Mouse (Mus musculus): ENCODE results near the gene Dnaaf1.

Dnaaf1 gene

DNA sequence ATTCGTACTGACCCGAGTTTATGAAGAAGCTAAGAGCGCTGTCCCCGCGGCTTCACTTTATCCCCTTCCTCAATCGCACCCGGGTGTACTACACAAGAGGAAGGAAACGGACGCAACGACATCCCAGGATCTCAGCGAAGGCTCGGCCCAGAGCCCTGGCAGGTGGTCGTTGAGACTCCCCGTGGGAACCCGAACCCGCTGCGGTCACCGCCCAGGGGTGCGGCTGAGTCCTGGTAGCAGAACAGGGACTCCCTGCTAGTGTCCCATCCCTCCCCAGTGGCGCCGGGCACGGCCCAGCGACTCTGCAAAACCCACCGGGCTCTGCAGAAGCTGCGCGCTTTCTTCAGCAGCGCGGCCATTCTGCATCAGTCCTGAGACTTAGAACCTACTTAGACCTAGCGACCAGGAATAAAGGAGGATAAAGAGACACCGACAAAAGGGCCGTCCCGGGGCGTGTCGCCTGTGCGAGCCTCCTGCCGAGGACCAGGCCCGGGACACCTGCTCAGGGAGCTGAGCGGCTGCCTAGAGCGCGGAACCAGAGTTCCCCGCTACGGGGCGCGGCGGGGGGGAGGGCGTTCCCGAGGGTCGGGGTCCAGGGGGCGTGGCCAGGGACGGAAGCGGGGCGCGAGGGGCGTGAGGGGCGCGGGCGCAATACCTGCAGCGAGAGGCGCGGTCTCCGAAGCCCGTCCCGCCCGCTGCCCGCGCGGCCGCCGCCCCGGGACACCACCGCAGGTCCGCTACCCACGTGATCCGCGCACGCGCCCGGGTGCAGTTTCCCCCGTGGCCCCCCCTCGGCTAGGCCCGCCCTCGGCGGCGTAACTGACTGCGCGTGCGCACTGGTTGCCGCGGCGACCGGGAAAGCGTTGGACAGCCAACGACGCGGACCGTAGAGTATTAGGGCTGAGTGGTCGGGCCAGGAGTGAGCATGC, at the start of gene Dnaaf1, which contains the start of gene Hsdl1:
Gene Dnaaf1 (plus strand): TSS at position 799 of the 929 bp plus-strand sequence.
Gene Hsdl1 (minus strand): TSS at position 747 of the 929 bp plus-strand sequence.
- DNase-seq (ENCODE audit: low spot score in 2 of 2) = peak; percentile 96 to 98

- DNase-seq (ENCODE audit: low spot score in 2 of 2) = no peak
Observed at GRCm38 (mm10) chr8:119528762-119529161, 46.3 kb upstream of the Dnaaf1 start.

DNA sequence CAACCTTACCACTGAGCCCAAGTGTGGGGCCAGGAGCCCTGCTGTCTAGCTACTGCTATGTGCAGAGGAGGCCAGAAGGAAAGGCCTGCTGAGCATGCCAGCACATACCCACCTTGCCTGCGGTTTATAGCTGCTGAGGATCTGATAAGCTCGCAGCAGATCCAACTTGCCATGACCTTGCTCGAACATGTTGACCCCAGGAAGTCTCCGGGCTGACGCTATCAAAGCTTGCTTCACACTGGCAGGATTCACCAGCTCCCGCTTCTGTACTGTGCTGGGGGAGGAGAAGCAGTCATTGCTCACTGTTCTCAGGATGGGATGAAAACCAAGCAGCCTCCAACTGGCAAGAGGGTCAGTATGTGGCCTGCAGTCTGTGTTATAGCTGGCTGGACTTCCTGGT, 44.1 kb upstream of the Dnaaf1 start:
- DNase-seq (ENCODE audit: low spot score in 2 of 2) = no peak

DNA sequence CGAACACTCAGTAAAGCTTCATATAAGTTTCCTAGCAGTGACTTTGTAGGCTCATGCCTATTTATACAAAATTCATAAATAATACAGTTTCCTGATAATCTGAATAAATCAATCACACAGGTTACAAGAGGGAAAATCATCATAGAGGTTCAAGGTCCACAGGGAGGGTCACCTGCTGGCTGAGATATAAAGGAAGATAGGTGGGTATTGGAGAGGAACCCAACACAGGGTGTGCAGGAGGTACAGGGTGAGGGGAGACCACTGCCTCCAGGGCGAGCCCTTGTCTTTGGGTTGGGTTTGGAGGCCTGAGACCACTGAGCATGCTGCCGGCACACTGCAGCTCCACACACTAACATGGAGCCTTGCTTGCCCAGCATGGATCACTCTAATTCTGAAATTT, 43.6 kb upstream of the Dnaaf1 start:
- no peak for DNase-seq (ENCODE audit: low spot score in 2 of 2)

DNA sequence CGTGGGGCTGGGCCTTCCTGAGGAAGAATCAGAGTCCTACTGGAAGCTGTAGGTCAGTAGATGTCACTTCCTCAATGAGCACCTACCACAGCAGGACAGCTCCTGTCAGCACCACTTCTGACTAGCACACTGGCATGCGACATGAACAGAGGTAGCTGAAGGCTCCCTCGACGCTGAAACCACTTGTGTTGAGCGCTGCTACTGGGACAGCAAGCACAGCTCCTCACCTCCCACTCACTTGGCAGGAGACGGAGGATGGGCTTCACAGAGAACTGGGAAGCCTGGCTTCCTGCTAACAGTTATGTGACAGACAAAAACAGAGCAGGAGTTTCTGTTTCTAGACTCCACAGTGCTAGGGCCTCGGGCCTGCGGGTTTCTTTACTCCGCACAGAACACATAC, 43.1 kb upstream of the Dnaaf1 start:
- no peak for DNase-seq (ENCODE audit: low spot score in 2 of 2)

GRCm38 (mm10) chr8:119544606-119545005, 30.4 kb upstream of the Dnaaf1 start:
- DNase-seq (ENCODE audit: low spot score in 2 of 2) = no peak

- DNase-seq (ENCODE audit: low spot score in 2 of 2) = no peak
Observed at GRCm38 (mm10) chr8:119545180-119545579, 29.9 kb upstream of the Dnaaf1 start.

DNA sequence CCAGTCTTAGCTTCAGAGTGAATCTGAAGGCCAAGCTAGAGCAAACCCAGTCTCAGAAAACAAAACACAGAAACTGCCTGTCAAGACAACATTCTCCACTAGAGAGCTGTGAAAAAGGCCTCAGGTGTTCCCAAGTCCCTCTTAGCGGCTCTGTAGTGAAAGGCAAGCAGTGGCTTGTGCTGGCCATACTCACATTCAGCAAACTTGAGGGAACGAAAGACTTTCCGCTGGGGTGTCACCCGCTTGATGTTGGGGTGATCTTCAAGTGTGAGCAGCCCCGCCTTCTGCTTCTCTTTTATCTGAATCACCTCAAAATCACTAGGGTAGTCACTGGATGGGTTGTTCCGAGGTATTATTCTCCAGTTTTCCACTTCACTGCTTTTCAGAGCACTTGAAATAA, 29.2 kb upstream of the Dnaaf1 start:
- DNase-seq (ENCODE audit: low spot score in 2 of 2) = no peak

DNA sequence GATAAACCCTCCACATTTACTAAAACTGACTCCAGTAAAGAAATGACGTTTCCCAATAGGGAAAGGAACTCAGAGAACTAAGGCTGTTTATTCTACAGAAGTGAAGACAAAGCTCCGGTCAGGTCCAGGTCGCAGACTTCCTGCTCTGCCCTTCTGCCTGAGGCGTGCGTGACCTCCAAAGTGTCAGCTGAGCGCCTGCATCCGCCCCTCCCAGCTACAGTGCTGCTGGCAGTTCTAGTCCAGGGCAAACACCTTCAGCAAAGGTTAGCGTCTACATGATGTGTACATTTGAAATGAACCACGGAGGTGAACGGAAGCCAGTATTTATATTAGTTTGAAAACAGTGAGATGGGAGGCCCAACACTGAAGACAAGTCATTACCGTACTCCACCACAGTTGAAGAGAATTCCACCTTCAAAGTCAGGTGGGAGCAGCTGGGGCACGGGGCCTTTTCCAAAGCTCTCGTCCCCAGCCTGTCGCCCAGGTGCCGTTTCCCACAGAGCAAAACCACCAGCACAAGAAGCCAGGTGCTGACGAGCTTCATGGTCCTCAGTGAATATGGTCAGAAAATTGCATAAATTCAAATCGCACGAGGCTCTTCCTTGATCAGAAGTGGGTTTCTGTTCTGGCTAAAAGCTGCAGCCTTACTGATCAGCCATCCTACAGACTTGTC, 27.9 kb upstream of the Dnaaf1 start:
- no peak for DNase-seq (ENCODE audit: low spot score in 2 of 2)

GRCm38 (mm10) chr8:119548560-119549113, 26.4 kb upstream of the Dnaaf1 start:
- no peak for DNase-seq (ENCODE audit: low spot score in 2 of 2)

DNA sequence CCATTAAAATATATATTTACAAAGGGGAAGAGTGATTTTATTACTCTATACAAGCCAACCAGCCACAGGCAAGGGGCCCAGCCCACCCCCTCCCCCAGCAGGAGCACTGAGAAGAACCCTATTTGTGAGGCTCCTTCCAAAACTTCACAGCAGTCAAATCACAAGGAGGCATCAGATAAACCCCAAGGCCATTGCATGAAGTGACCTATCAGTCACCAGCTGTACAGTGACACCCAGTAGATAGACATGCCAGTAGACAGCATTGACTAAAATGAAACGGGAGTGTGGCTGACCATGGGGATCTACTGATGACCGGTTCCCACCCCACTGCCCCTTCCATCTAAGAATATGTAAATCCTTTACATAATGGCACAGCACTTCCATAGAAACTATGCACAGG, 22.1 kb upstream of the Dnaaf1 start:
- no peak for DNase-seq (ENCODE audit: low spot score in 2 of 2)

- DNase-seq (ENCODE audit: low spot score in 2 of 2) = no peak
Observed at GRCm38 (mm10) chr8:119555861-119556260, 19.2 kb upstream of the Dnaaf1 start.

GRCm38 (mm10) chr8:119557132-119557531, 17.9 kb upstream of the Dnaaf1 start:
- no peak for DNase-seq (ENCODE audit: low spot score in 2 of 2)

- DNase-seq (ENCODE audit: low spot score in 2 of 2) = peak in 1 of 2 experiments; percentile 73
Observed at GRCm38 (mm10) chr8:119557821-119558602, 17.0 kb upstream of the Dnaaf1 start.

- DNase-seq (ENCODE audit: low spot score in 2 of 2) = peak; percentile 94 to 99
Observed at GRCm38 (mm10) chr8:119558603-119559401, 16.2 kb upstream of the Dnaaf1 start, which contains the start of gene Mbtps1. TSS of gene Mbtps1 (minus strand) at chr8:119558735.

GRCm38 (mm10) chr8:119559402-119559720, 15.7 kb upstream of the Dnaaf1 start:
- no peak for DNase-seq (ENCODE audit: low spot score in 2 of 2)

- peak in 1 of 2 experiments; percentile 24 for DNase-seq (ENCODE audit: low spot score in 2 of 2)
Observed at GRCm38 (mm10) chr8:119563849-119564251, 11.2 kb upstream of the Dnaaf1 start.

DNA sequence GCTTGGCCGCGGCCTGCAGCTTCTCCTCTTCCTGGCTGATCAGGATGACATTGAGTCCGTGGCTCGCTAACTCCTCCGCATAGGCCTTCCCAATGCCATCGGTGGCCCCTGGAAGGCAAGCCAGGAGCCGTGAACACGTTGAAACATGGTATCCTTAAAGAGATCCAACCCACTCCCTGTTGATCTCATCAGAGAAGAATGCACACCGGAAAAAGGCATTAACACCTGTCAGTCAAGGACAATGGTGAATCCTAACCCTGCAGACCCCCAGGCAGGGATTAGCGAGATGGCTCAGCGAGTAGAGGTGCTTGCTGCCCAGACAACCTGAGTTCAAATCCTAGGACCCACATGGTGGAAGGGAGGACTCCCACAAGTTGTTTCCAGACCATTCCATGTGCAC, 8.7 kb upstream of the Dnaaf1 start:
- DNase-seq (ENCODE audit: low spot score in 2 of 2) = no peak

- DNase-seq (ENCODE audit: low spot score in 2 of 2) = no peak
Observed at GRCm38 (mm10) chr8:119568251-119568650, 6.8 kb upstream of the Dnaaf1 start.

- DNase-seq (ENCODE audit: low spot score in 2 of 2) = no peak
Observed at GRCm38 (mm10) chr8:119568951-119569350, 6.1 kb upstream of the Dnaaf1 start.

DNA sequence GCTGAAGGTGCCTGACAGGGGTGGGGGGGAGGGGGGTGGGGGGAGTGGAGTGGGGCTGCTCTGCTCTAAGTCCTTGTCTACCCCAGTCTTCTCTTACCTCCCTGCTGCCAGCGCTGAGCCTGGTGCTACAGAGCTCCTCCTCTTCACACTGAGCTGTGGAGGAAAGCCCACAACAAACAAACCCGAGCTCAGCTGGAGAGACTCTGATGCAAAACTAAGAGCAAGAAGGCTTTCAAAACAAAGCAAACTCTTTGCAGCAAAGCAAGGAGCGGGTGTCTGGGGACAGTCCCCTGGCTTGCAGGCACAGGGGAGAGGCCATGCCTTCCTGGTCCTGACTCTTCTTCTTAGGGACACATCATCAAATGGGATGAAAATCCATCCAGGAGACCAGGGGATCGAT, 5.2 kb upstream of the Dnaaf1 start:
- DNase-seq (ENCODE audit: low spot score in 2 of 2) = no peak
